In the genomic region with DNA sequence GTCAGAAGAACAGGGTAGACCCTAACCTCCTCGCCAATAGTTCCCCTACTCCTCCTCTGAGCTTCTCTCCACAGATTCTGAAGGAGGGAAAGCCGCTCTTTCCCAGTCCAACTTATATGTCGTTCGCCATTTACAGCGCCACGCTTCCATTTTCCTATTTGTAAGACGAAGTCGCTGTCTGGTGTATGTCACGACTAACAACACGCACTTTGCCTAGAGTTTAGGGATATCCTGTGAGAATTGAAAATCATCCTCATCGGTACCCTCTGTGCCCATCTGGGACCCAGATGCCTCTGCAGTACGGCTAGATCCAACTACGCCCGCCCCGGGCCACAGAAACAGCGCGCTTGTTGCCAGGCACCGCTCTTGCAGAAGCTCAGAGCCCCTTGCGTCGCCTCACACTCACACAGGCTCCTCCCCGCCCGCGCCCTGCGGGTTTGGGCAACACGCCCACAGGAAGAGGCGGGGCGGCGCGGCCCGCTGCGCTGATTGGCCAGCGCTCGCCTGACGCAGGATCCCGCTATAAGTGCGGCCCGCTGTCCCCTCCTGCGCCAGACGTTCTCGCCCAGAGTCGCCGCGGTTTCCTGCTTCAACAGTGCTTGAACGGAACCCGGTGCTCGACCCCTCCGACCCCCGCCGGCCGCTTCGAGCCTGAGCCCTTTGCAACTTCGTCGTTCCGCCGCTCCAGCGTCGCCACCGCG, we compare ENCODE assay signal across 1 mouse cellular context.
TF ChIP-seq lines count a peak whose summit lies in the region.

No protein-coding gene starts in this region.

TF ChIP-seq in CH12.LX, 34 proteins besides CTCF, POLR2A, EP300 and RAD21:
- TF ChIP-seq POLR2AphosphoS2 (IDR thresholded peaks at IDR 0.05; ENCODE audit: low read depth, low read length), result peak; percentile 97
- no peak for TF ChIP-seq MAFK (IDR thresholded peaks at IDR 0.05; ENCODE audit: insufficient replicate concordance, low read length)
- peak; percentile 82 for TF ChIP-seq MXI1 (IDR thresholded peaks at IDR 0.05; ENCODE audit: low read depth, low read length)
- TF ChIP-seq MEF2A (IDR thresholded peaks at IDR 0.05; ENCODE audit: borderline replicate concordance, low read depth, low read length), result peak; percentile 31; the same call in 1 of the 2 replicates
- peak; percentile 49; the same call in 1 of the 2 replicates for TF ChIP-seq MAX (IDR thresholded peaks at IDR 0.05; ENCODE audit: low read length)
- TF ChIP-seq MAZ (IDR thresholded peaks at IDR 0.05; ENCODE audit: low read depth, low read length), result peak; percentile 84
- 0 out of 2 replicates have a peak, but pooled peaks have one; percentile 58 for TF ChIP-seq MYC (IDR thresholded peaks at IDR 0.05; ENCODE audit: low read depth, low read length)
- TF ChIP-seq PAX5 (IDR thresholded peaks at IDR 0.05; ENCODE audit: low read length), result no peak
- no peak for TF ChIP-seq ZC3H11A (IDR thresholded peaks at IDR 0.05; ENCODE audit: low read depth, low read length)
- no peak for TF ChIP-seq RCOR1 (conservative IDR thresholded peaks at IDR 0.05; ENCODE audit: low read depth, low read length)
- TF ChIP-seq ZMIZ1 (IDR thresholded peaks at IDR 0.05; ENCODE audit: low read depth, low read length), result peak; percentile 99
- peak; percentile 86 for TF ChIP-seq TCF12 (IDR thresholded peaks at IDR 0.05; ENCODE audit: low read depth, low read length)
- TF ChIP-seq IRF4 (IDR thresholded peaks at IDR 0.05; ENCODE audit: low read depth, low read length), result peak; percentile 8; the same call in 1 of the 2 replicates
- TF ChIP-seq HCFC1 (IDR thresholded peaks at IDR 0.05; ENCODE audit: low read depth, low read length), result peak; percentile 54; the same call in 1 of the 2 replicates
- TF ChIP-seq ELF1 (IDR thresholded peaks at IDR 0.05; ENCODE audit: low read depth, low read length), result peak; percentile 74
- peak; percentile 32; the same call in 1 of the 2 replicates for TF ChIP-seq CHD1 (IDR thresholded peaks at IDR 0.05; ENCODE audit: low read depth, low read length)
- TF ChIP-seq SIN3A (IDR thresholded peaks at IDR 0.05; ENCODE audit: low read length), result peak; percentile 70
- TF ChIP-seq NRF1 (IDR thresholded peaks at IDR 0.05; ENCODE audit: low read depth, low read length), result peak; percentile 62
- TF ChIP-seq CHD2 (IDR thresholded peaks at IDR 0.05; ENCODE audit: low read length), result peak; percentile 31; the same call in 1 of the 2 replicates
- no peak; the same call in 1 of the 2 replicates for TF ChIP-seq UBTF (IDR thresholded peaks at IDR 0.05; ENCODE audit: low read depth, low read length)
- TF ChIP-seq USF1 (IDR thresholded peaks at IDR 0.05; ENCODE audit: low read depth, low read length), result no peak
- TF ChIP-seq NELFE (IDR thresholded peaks at IDR 0.05; ENCODE audit: low read depth, low read length), result peak; percentile 99
- no peak for TF ChIP-seq ZKSCAN1 (IDR thresholded peaks at IDR 0.05; ENCODE audit: borderline replicate concordance, low read depth, low read length)
- TF ChIP-seq TBP (conservative IDR thresholded peaks at IDR 0.05; ENCODE audit: low read depth, low read length), result peak; percentile 95
